Mouse (Mus musculus) CH12.LX (cell line): ENCODE results near the gene Uchl4. TPM values are rescaled to one million over a fixed set of nuclear protein-coding genes. Genes with fewer than 3 reads are reported as not detected.
A peak's percentile ranks its signal among the peaks of the same experiment; 100 is the strongest.

Experiments used
- DNase-seq: peaks from one replicate; pipeline ENCODE4 v3.0.0-alpha.2; 2013; ENCODE audit errors: extremely low read depth
- H3K27ac ChIP-seq: 2 replicates; pipeline ENCODE4 v1.5.1; 2012; ENCODE audit warnings: low read depth, mild to moderate bottlenecking, control low read depth, moderate library complexity; ENCODE audit not compliant: insufficient read depth
- H3K27me3 ChIP-seq: replicated peaks from 2 replicates; pipeline ENCODE3; 2012; ENCODE audit warnings: inconsistent platforms
- H3K36me3 ChIP-seq, 2 experiments: replicated peaks in 1 of 2; 2 replicates each; pipeline versions ENCODE3 to v1.6.1; 2012; ENCODE audit warnings: inconsistent platforms in 1 of 2, low read length in 1 of 2, mild to moderate bottlenecking in 1 of 2, mixed read lengths in 1 of 2, moderate library complexity in 1 of 2; ENCODE audit not compliant: control insufficient read depth in 1 of 2, insufficient read depth in 1 of 2
- H3K4me1 ChIP-seq, 2 experiments: 2 replicates each; pipeline ENCODE4 v1.6.1; 2012; ENCODE audit warnings: inconsistent platforms in 1 of 2, moderate library complexity in 1 of 2; ENCODE audit not compliant: insufficient read depth in 2 of 2, control insufficient read depth in 1 of 2
- H3K4me2 ChIP-seq: 2 replicates; pipeline ENCODE4 v1.6.1; 2012; ENCODE audit warnings: low read depth, mild to moderate bottlenecking, control low read depth; ENCODE audit not compliant: poor library complexity, insufficient read depth, severe bottlenecking
- H3K4me3 ChIP-seq, 3 experiments: fragments of 150-350 bp in 1 of 3; sonication (generic) in 1 of 3; replicated peaks in 1 of 3; 2 replicates each; pipeline versions ENCODE3 to v1.5.1; 2011 to 2012; ENCODE audit warnings: low read depth in 2 of 3, low read length in 2 of 3, mild to moderate bottlenecking in 2 of 3, moderate library complexity in 2 of 3, control low read depth in 1 of 3, improper control_type of control experiment in 1 of 3, inconsistent platforms in 1 of 3, mixed read lengths in 1 of 3; ENCODE audit not compliant: poor library complexity in 1 of 3
- H3K79me2 ChIP-seq: replicated peaks from 2 replicates; pipeline ENCODE4 v1.6.1; 2012; ENCODE audit warnings: mild to moderate bottlenecking, moderate library complexity; ENCODE audit not compliant: control insufficient read depth, poor library complexity, insufficient read depth, severe bottlenecking; ENCODE audit errors: extremely low read depth
- H3K9ac ChIP-seq: 2 replicates; pipeline ENCODE4 v1.6.1; 2012; ENCODE audit warnings: low read depth, mild to moderate bottlenecking, control low read depth, moderate library complexity; ENCODE audit not compliant: insufficient read depth
- H3K9me3 ChIP-seq: replicated peaks from 2 replicates; pipeline ENCODE3; 2012; ENCODE audit warnings: low read length, inconsistent platforms, mixed read lengths
- CHD1 ChIP-seq: IDR thresholded peaks from 2 replicates; pipeline ENCODE4 v1.6.1; 2012; ENCODE audit warnings: low read depth, low read length, improper control_type of control experiment, inconsistent platforms
- CHD2 ChIP-seq: IDR thresholded peaks from 2 replicates; pipeline ENCODE4 v1.6.1; 2011; ENCODE audit warnings: low read length, improper control_type of control experiment
- CTCF ChIP-seq, 2 experiments: IDR thresholded peaks in 1 of 2; conservative IDR thresholded peaks in 1 of 2; 2 replicates each; pipeline ENCODE4 v1.5.1; 2011 to 2012; ENCODE audit warnings: low read depth in 2 of 2, low read length in 2 of 2, improper control_type of control experiment in 1 of 2, inconsistent platforms in 1 of 2, mild to moderate bottlenecking in 1 of 2, moderate library complexity in 1 of 2
- E2F4 ChIP-seq: IDR thresholded peaks from 2 replicates; pipeline ENCODE4 v1.6.1; 2011; ENCODE audit warnings: low read depth, low read length, improper control_type of control experiment; ENCODE audit not compliant: insufficient replicate concordance
- EP300 ChIP-seq: IDR thresholded peaks from 2 replicates; pipeline ENCODE4 v1.6.1; 2011; ENCODE audit warnings: low read length, improper control_type of control experiment
- ETS1 ChIP-seq: conservative IDR thresholded peaks from 2 replicates; pipeline ENCODE4 v1.6.1; 2012; ENCODE audit warnings: low read depth, mild to moderate bottlenecking, inconsistent platforms, low read length, improper control_type of control experiment, moderate library complexity
- GABPA ChIP-seq: IDR thresholded peaks from 2 replicates; pipeline ENCODE4 v1.6.1; 2012; ENCODE audit warnings: low read depth, low read length, improper control_type of control experiment, inconsistent platforms; ENCODE audit not compliant: insufficient replicate concordance
- HCFC1 ChIP-seq: IDR thresholded peaks from 2 replicates; pipeline ENCODE4 v1.6.1; 2012; ENCODE audit warnings: low read depth, mild to moderate bottlenecking, inconsistent platforms, low read length, improper control_type of control experiment
- JUN ChIP-seq: IDR thresholded peaks from 2 replicates; pipeline ENCODE4 v1.6.1; 2011; ENCODE audit warnings: low read depth, mild to moderate bottlenecking, low read length, improper control_type of control experiment, moderate library complexity; ENCODE audit not compliant: insufficient read depth
- KAT2A ChIP-seq: IDR thresholded peaks from 2 replicates; pipeline ENCODE4 v1.6.1; 2012; ENCODE audit warnings: low read length, improper control_type of control experiment, inconsistent platforms; ENCODE audit not compliant: insufficient replicate concordance
- MAX ChIP-seq: IDR thresholded peaks from 2 replicates; pipeline ENCODE4 v1.6.1; 2011; ENCODE audit warnings: low read length, improper control_type of control experiment
- MEF2A ChIP-seq: IDR thresholded peaks from 2 replicates; pipeline ENCODE4 v1.6.1; 2014; ENCODE audit warnings: low read depth, mild to moderate bottlenecking, inconsistent platforms, low read length, improper control_type of control experiment, borderline replicate concordance
- MXI1 ChIP-seq: IDR thresholded peaks from 2 replicates; pipeline ENCODE4 v1.6.1; 2011; ENCODE audit warnings: mild to moderate bottlenecking, low read depth, low read length, improper control_type of control experiment
- MYC ChIP-seq: IDR thresholded peaks from 2 replicates; pipeline ENCODE4 v1.6.1; 2011; ENCODE audit warnings: low read depth, mild to moderate bottlenecking, improper control_type of control experiment, low read length
- NELFE ChIP-seq: IDR thresholded peaks from 2 replicates; pipeline ENCODE4 v1.6.1; 2011; ENCODE audit warnings: low read depth, low read length, improper control_type of control experiment
- NRF1 ChIP-seq: IDR thresholded peaks from 2 replicates; pipeline ENCODE4 v1.6.1; 2014; ENCODE audit warnings: low read depth, mild to moderate bottlenecking, inconsistent platforms, low read length, improper control_type of control experiment, moderate library complexity
- POLR2A ChIP-seq: IDR thresholded peaks from 2 replicates; pipeline ENCODE4 v1.6.1; 2011; ENCODE audit warnings: low read depth, mild to moderate bottlenecking, improper control_type of control experiment, low read length
- RAD21 ChIP-seq: IDR thresholded peaks from 2 replicates; pipeline ENCODE4 v1.6.1; 2011; ENCODE audit warnings: low read depth, mild to moderate bottlenecking, low read length, improper control_type of control experiment, moderate library complexity
- RCOR1 ChIP-seq: conservative IDR thresholded peaks from 2 replicates; pipeline ENCODE4 v1.6.1; 2012; ENCODE audit warnings: low read depth, mild to moderate bottlenecking, inconsistent platforms, low read length, improper control_type of control experiment
- SMC3 ChIP-seq: IDR thresholded peaks from 2 replicates; pipeline ENCODE4 v1.6.1; 2011; ENCODE audit warnings: low read depth, low read length, improper control_type of control experiment
- TCF12 ChIP-seq: IDR thresholded peaks from 2 replicates; pipeline ENCODE4 v1.6.1; 2014; ENCODE audit warnings: low read depth, mild to moderate bottlenecking, inconsistent platforms, low read length, improper control_type of control experiment
- ZC3H11A ChIP-seq: IDR thresholded peaks from 2 replicates; pipeline ENCODE4 v1.6.1; 2012; ENCODE audit warnings: low read depth, mild to moderate bottlenecking, inconsistent platforms, low read length, improper control_type of control experiment
- ZKSCAN1 ChIP-seq: IDR thresholded peaks from 2 replicates; pipeline ENCODE4 v1.6.1; 2012; ENCODE audit warnings: low read depth, inconsistent platforms, low read length, improper control_type of control experiment, borderline replicate concordance
- ZMIZ1 ChIP-seq: IDR thresholded peaks from 2 replicates; pipeline ENCODE4 v1.6.1; 2012; ENCODE audit warnings: low read depth, mild to moderate bottlenecking, inconsistent platforms, low read length, improper control_type of control experiment
- ZNF384 ChIP-seq: IDR thresholded peaks from 2 replicates; pipeline ENCODE4 v1.6.1; 2012; ENCODE audit warnings: low read depth, low read length, improper control_type of control experiment, inconsistent platforms
- dilution Hi-C: fragments of 300-500 bp; cut with MboI; formaldehyde crosslinking; loops from 2 replicates; pipeline ENCODE4 v1.14.3; 2020; ENCODE audit warnings: low sequenced_read_pairs; ENCODE audit not compliant: extremely low pct_unique_long_range_greater_than_20kb, extremely low pct_ligation_motif_present
- in situ Hi-C: fragments of 300-500 bp; cut with MboI; formaldehyde crosslinking; loops from 3 replicates; pipeline ENCODE4 v1.14.3; 2019; ENCODE audit warnings: low sequenced_read_pairs, low pct_ligation_motif_present, low pct_unique_long_range_greater_than_20kb, mixed read lengths
- polyA plus RNA-seq: library from polyadenylated mRNA; unstranded; fragments of >175 nt; gene quantifications from 2 replicates; pipeline ENCODE4 v1.2.1, GENCODE M21; 2012; ENCODE audit warnings: low read depth; ENCODE audit not compliant: insufficient read length
- total RNA-seq, 2 experiments: library from RNA; depleted of rRNA; stranded (reverse); fragments of 300-350 nt in 1 of 2; fragments of >200 nt in 1 of 2; gene quantifications; 2 replicates each; pipeline ENCODE4 v1.2.3; 2012 to 2014

Gene Uchl4
- total and polyA plus RNA-seq, 3 experiments, result 0.55 to 16.8 (median 8.2) TPM

GRCm38 (mm10) chr9:64277706-64278105 is 42.7 kb downstream of the Uchl4 start:
- peak; percentile 79 for DNase-seq
- Histone ChIP-seq H3K4me2 (no peak overlapping the region), H3K27me3 (no peaks in the 10 kb centered on the region), H3K27ac (no peak overlapping the region), H3K4me1 (no peaks in the 10 kb centered on the region), H3K79me2 (peaks cover 12% of the 10 kb centered on the region), H3K4me3 (no peak overlapping the region), H3K36me3 (no peaks in the 10 kb centered on the region), H3K9ac (no peak overlapping the region), H3K9me3 (no peaks in the 10 kb centered on the region)
- dilution Hi-C loops, result no loop called here
- TF ChIP-seq SMC3, result peak; percentile 41
- 0 out of 2 replicates have a peak, but pooled peaks have one; percentile 12 for TF ChIP-seq MAX
- no peak for TF ChIP-seq CHD1
- TF ChIP-seq RAD21, result peak; percentile 80
- TF ChIP-seq TCF12, result no peak
- TF ChIP-seq KAT2A, result no peak
- TF ChIP-seq MYC, result peak; percentile 70; the same call in 1 of the 2 replicates
- peak; percentile 66 to 83 for TF ChIP-seq CTCF (conservative IDR thresholded peaks at IDR 0.05 in 1 of 2, IDR thresholded peaks at IDR 0.05 in 1 of 2; ENCODE audit: low read depth in 2 of 2, low read length in 2 of 2)
- TF ChIP-seq CHD2, result no peak
- in situ Hi-C loops, result no loop called here

DNA sequence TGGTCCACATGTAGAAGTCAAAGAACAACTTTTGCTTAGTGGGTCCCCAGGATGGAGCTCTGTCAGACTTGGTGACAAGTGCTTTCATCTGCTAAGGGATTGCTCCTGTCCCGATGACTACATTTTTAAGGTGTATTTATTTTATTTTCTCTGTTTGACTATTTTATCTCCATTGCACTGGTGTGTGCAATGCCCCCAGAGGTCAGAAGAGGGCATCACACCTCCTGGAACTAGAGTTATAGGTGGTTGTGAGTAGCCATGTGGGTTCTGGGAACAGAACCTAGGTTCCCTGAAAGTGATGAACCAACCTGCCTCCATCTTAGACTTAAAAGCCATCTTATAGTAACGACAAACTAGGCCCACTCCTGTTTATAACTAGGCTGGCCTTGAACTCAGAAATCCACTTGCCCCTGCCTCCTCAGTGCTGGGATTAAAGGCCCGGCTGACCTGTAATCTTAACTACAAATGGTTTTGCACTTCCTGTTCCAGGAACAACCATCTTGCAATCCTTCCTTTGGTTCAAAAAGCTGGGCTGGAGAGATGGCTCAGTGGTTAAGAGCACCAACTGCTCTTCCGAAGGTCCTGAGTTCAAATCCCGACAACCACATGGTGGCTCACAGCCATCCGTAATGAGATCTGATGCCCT is 43.8 kb downstream of the Uchl4 start:
- dilution Hi-C loops, result no loop called here
- no peak overlapping the region for H3K4me3 ChIP-seq
- H3K36me3 ChIP-seq, result peaks cover 0 to under 1% of the 10 kb centered on the region in 2 experiments
- H3K27ac ChIP-seq, result no peak overlapping the region
- H3K79me2 ChIP-seq, result peaks cover 23% of the 10 kb centered on the region
- no peaks in the 10 kb centered on the region for H3K9me3 ChIP-seq
- no peak for DNase-seq
- no peaks in the 10 kb centered on the region for H3K27me3 ChIP-seq
- peaks cover 0 to under 1% of the 10 kb centered on the region in 2 experiments; a peak in 1 of 4 replicates for H3K4me1 ChIP-seq
- in situ Hi-C loops, result no loop called here
- no peak overlapping the region for H3K4me2 ChIP-seq
- no peak for TF ChIP-seq EP300
- TF ChIP-seq GABPA, result no peak
- H3K9ac ChIP-seq, result no peak overlapping the region

GRCm38 (mm10) chr9:64281105-64281780 is 46.2 kb downstream of the Uchl4 start, which contains the start of gene Tipin:
Gene Tipin, plus strand, starts transcription at chr9:64281581.
- in situ Hi-C loops, result no loop called here
- Histone ChIP-seq H3K4me2 (peak within 1 kb of the TSS; percentile 99), H3K27ac (peak within 1 kb of the TSS; percentile 69), H3K79me2 (peaks cover 46% of the 10 kb centered on the region), H3K36me3 (peaks cover 0 to 15% of the 10 kb centered on the region in 2 experiments), H3K9me3 (no peaks in the 10 kb centered on the region), H3K4me3 (peak within 1 kb of the TSS; percentile 94 to 99 (median 95)), H3K9ac (peak within 1 kb of the TSS; percentile 87), H3K27me3 (no peaks in the 10 kb centered on the region), H3K4me1 (peaks cover 0 to 12% of the 10 kb centered on the region in 2 experiments; a peak in 2 of 4 replicates)
- dilution Hi-C loops, result no loop called here
- peak; percentile 92 for DNase-seq
- TF ChIP-seq ETS1 (no peak), ZNF384 (no peak), E2F4 (peak; percentile 98), POLR2A (peak; percentile 99), ZC3H11A (no peak), JUN (no peak), HCFC1 (peak; percentile 53), RCOR1 (no peak), ZMIZ1 (no peak; the same call in 1 of the 2 replicates), NELFE (peak; percentile 93), NRF1 (no peak), TCF12 (peak; percentile 68), MEF2A (no peak), MXI1 (peak; percentile 79; the same call in 1 of the 2 replicates), EP300 (no peak), ZKSCAN1 (no peak)
